Mouse (Mus musculus) embryo, embryonic 10 days (tissue): ENCODE data around the gene Med13l.
A peak's percentile ranks its signal among the peaks of the same experiment; 100 is the strongest.

Source experiments
- DNase-seq: peaks from one replicate; pipeline ENCODE4 v3.0.0-alpha.2; 2015; ENCODE audit warnings: low spot score

Gene Med13l

DNA sequence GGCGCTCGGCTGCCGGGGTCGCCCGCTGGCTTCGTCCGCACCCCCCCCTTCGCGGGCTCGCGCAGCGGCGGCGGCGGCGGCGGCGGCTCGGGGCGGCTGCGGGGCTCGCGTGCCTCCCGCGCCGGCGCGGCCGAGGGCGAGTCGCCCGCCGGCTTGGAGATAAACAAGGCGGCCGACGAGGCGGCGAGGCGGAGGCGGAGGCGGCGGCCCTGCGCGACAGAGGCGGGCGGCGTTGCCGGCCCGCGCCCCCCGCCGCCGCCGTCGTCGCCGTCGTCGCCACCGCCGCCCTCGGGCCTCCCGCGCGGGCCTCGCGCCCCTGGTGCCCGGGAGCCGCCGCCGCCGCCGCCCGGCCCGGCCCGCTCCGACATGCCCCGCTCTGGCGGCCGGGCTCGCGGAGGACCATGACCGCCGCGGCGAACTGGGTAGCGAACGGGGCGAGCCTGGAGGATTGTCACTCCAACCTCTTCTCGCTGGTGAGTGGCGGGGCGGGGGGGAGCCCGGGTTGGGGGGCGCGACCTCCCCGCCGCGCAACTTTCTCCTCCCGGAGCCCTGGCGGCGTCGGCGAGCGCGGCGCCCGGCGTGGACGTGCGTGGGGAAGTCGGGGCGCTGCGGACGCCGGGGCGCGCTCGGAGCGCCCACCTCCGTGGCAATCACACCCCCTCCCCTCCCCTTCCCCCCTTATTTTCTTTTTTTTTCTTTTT is at the start of gene Med13l:
Med13l (plus strand) TSS at position 295 of the 701 bp plus-strand sequence.
- peak; percentile 79 for DNase-seq

DNA sequence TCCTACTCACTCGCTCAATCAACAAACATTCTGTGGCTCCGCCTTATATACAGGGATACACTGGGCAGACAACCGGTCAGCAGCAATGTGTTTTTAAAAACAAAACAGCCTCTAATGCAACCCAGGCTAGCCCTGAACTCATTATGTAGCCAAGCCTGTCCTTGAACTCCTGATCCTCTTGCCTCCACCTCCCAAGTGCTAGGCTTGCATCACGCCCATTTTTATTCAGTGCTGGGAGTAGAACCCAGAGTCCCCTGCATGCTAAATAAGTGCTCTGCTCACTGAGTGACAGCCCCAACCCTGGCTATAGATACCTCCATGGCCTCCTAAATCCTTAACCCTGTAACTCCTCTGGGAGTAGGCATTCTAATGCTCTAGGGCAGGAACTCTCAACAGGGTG is 49.5 kb upstream of the Med13l start:
- no peak for DNase-seq

DNA sequence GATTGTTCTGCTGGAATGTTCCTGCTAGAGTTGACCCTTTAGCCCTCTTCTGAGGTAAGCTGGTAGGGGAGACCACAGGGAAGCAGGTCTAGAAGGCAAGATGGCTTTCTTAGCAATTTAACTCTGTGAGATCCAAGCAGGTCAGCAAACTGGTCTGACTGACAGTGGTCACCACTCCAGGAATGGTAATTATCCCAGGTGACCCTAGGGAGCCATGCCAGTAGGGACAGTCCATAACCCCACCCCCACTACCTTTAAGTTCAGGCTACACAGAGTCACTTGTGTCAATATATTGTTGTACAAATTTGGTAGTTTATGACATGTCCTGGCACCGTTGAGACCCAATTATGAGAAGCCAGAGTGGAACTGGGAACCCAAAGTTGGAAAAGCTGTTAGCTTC is 47.5 kb upstream of the Med13l start:
- no peak for DNase-seq

DNA sequence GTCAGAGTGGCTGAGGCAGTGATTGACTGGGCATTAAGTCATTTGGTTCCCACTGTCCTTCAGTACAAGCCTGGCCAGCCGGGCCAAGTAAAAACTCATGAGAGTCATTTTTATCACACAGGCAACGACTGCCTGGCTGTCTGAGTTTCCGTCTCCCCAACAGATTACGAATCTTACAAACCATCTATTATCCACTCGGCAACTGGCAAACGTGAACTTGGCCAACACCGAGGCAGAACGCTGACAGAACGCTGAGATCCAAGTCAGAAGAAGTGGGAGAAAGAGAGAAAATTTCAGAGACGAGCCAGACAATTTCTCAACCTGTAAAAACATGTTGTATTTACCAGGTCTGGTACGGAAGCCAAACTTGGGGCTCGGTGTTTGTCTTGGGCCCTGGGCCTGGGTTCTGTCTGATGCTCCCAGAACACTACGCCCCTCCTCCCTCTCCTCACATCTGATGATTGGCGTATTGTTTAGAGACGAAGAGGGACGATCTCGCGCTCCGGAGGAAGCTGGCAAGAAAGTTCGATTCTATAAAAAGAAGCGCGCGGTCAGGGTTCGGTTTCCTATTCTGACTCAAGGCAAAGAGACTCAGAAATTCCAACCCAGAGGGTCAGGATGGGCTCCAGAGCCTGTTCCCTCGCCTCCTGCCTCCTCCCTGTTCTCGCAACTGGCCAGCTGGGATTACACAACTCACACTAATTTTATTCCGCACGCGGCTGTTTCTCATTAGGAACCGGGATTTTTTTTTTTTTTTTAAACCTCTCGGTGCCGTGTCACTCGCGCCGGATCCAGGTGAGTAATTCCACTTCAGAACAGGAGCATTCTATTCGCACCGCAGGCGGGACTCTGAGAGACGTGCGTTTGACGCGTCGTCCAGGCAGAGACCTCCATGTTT is 46.6 kb upstream of the Med13l start:
- peak; percentile 50 for DNase-seq

DNA sequence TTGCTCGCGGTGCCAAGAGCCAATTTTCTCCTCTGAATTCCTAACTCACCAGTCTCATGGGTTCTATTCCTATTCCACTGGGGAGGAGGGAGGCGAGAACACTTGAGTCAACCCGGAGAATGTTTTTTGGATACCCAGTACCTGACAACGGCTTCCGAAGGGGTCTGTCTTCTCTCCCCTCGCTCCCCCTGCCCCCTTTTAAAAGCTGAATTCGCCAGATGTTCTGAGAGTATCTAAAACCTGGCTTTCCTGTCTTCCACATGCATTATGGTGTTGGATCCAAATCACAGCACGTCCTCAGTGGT is 46.0 kb upstream of the Med13l start:
- DNase-seq = no peak

DNA sequence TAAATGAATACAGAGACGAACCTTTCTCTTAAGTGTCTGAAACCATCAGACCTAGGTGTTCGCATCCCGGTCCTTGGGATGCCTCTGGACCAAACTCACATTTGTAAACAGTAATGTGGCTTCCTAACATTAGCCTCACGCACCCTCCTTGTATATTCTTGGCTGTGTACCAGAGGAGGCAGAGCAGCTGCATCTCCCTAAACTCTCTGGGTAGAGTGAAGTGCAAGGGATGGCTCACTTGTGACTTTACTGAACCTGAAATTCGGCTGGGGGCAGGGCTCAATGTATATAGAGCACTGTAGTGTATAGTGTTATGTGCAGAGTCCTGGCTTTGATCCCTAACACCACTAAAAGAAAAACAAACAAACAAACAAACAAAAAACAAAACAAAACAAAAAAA is 45.6 kb upstream of the Med13l start:
- DNase-seq = no peak

DNA sequence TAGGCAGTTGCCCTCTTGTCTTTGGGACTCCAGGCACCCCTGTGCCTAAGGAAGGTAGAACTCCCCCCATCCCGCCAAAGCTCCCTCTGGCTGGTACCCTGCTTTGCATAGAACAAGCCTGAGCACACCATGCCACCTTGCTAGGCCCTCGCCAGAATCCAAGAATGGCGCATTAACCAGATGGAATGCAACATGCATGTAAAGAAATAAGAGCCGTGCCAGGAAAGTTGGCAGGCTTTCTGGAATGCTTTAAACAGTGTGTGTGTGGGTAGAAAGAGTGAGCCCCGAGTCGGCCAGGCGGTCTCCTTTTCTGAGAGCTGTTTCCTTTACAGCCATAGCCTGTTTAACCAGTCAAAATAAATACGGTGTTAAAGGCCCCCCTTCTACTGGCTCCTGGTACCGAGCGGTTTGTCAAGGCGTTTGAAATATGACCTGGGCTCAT is 45.2 kb upstream of the Med13l start:
- DNase-seq = no peak

DNA sequence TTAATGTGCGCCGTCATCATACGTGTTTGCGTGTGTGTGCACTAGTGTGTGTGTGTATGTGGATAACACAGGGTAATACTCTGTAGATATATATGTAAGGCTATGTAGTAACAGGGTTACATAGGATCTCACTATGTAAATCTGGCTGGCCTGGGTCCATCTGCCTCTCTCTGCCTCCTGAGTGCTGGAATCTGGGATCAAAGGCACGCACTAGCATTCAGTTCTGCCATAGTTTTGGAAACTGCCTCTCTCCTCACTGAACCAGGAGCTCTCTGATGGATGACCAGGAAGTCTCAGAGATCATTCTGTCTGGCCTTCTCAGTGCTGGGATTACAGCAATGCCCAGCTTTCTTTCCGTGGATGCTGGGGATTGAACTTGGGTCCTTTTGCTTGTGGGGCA is 44.4 kb upstream of the Med13l start:
- DNase-seq = no peak

DNA sequence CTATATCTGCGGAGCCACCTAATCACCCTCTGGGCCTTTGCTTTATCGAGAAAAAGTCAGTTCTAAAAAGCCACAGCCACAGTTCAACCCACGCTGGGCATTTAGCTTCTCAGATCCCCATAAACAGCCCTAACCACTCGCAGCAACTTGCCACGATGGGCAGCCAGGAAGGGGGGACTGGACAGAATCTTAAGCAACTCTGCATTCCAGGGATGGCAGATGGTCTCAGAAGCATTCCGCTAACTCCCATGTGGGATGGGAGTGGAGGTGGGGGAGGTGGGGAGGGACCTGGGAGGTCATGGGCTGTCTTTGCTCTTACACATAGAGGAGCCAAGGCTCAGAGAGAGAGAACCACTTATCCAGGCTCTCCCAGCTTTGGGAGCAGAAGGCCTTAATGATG is 44.0 kb upstream of the Med13l start:
- DNase-seq = peak; percentile 59

DNA sequence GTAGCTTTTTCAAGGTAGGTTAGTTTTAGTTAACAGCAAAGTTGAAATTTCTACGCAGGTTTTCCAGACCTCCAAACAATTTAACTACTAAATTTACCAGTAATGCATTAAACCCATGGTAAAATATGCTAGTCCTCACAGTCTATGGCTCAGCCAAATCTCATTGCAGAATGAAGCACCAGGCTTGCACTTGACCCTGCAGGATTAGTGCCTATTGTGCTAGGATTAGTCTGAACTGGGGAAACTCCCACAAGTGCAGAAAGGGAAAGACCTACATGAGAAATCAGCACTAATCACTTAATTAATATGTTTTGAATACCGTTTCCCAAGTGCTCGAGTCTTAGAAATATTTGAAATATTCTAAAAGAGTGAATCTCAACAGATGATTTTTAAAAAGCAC is 40.0 kb upstream of the Med13l start:
- DNase-seq = no peak

DNA sequence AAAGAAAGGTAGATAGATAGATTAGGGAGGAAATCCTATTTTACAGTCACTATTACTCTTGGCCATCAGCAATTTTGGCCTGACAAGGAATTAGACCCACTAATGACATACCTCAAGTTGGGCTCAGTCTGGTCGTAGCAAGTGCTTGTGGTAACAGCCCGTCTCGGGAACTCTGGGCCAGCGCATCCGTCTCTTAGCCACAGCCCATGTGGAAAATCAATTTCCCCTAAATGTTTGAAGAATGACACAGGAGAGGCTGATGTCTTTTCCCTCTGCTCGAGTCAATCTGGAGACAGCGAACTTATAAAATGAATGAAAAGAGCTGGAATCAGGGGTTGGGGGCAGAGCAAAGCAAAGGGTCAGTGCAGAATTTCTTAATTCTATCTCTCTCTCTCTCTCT is 36.1 kb upstream of the Med13l start:
- DNase-seq = peak; percentile 53

DNA sequence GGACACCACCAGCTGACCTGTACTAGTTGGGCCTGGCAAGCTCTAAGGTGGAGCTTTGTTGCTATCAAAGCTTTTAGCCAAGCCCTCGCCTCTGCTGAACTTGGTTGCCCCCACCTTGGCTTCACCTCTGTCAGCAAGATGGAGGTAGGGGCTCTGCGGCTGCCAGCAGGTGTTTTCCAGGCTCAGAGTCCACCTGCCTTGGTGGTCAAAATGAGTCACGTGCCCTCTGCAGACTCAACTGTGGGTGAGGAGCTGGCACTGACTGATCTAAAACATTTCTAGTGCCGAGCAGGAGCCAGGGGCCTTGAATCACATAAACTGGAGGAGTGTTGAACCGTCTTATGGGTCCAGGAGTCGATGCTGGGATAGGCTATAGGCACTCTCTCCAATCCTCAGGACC is 34.8 kb upstream of the Med13l start:
- DNase-seq = no peak

DNA sequence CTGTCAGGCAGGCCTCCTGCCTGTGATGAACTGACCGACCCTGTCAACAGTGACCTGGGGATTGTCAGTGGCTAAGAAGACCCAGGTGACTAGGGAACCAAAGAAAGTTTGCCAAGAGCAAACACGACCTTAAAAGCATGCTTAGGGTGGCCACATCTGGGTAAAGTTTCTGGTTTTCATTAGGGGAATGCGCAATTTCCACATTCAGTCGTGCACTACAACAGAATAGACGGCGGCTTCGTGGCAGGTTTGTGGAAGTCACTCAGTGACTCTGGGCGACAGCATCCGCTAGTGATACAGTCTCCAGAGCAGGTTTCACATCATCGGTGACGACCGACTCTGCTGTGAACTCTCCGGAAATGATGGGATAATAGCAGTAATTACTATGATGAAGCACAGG is 34.0 kb upstream of the Med13l start:
- DNase-seq = no peak

DNA sequence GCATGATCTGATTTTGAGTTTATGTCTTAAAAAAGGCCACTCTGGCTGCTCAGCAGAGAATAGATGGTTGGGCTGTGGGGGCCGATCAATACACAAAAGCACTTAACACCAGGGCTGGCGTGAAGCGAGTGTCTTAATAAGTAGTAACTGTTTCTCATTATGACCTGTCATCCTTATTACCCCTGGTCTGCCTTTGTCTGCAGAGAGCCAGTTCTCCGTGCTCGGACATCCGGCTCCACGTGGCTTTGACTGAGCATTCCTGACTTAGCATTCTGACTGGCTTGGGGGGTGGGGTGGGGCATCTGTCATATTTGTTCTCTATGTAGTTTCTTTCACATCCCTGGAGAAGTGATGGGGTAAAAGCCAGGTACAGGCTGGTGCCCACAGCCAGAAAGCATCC is 31.2 kb upstream of the Med13l start:
- peak; percentile 72 for DNase-seq

DNA sequence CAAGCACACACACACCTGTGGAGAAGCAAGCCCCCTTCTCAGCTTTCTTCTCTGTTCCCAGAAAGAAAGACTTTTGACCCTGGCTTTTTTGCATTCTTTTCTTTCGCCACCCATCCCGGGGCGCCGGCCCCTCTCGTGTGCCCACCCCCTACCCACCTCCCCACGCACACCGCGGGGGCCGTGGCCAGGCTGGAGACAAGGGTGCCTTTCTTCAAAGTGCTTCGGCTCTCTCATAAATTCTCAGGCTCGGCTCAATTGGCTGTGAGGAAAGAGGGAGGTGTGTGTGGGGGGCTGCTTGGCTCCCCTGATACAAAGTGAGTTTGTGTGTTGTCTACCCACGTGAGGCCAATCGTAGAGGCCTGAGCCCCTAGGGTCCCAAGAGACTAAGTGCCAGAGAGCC is 28.4 kb upstream of the Med13l start:
- no peak for DNase-seq

DNA sequence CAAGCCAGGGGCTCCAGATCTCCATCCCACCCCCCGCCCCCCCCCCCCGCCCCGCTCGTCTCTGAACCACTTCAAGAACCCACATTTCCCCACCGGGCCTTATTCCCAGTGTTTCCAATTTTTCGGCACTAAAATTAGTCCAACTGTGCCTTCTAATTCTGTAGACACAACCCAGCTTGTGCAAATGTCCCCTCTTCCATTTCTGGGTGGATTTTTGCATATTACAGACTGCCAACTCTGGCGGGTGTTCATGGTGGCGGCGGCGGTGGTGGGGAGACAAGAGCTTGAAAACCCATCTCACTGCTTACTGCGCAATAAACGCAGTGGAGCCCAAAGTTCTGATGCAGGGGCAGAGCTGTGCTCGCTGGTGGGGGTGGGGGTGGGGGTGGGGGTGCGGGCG is 27.8 kb upstream of the Med13l start:
- no peak for DNase-seq

DNA sequence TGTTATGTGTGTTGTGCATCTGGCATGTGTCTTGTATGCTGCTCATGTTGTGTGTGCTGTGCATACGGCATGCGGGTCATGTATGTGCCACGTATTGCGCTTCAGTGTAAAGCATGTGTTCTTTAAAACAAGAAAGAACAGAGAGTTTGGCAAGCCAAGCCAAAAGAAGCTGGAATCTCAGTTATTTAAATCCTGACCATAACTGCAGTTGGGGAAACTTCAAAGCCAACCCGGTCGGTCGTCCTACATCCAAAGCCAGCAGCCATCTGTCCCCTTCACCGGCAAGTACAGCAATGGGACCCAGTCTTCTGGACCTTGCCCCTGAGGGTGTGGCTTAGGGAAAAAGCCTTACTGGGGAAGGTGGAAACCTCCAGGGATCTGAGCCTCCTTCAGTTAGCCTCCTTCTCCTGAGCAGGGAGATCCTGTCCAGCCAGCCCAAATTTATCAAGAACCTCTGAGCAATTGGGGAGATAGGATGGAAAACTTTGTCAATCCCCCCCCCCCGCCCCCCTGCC is 26.0 kb upstream of the Med13l start:
- DNase-seq = no peak

DNA sequence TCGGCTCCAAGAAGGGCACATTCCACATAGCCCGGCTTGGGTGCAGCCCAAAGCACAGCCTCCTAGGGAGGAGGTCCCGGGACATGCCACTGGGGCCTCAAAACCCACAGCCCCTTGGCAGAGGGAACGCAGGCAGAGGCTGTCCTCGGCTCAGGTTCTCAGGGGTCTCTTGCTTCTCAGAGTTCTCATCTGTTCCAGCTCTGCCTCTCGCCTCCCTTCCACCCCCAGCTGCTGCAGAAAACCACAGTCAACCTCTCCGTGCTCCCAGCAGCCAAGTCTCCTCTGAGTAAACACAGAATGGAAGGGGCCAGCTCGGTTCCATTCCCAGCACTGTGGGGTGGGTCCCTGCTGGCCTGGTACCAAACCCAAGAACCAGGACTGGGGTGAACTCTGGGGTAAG is 25.3 kb upstream of the Med13l start:
- DNase-seq = no peak

DNA sequence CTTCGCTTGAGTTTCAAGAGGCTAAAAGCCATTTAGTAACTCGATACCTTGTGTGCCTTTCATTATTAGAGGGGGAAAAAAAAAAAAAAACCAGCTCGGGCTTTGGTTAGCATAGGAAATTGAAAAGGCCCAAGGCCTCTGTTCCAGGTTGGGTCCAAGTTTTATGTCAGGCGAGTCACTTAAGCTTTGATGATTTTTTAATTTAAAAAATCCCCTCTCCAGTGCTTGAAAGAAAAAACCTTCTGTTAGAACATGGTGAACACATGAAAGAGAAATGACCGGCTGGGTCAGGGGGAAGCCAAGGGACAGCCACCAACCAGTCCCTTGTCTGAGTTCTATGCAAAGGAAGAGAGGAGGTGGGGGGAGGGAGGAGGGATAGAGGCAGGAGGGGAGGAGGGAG is 22.0 kb upstream of the Med13l start:
- no peak for DNase-seq

DNA sequence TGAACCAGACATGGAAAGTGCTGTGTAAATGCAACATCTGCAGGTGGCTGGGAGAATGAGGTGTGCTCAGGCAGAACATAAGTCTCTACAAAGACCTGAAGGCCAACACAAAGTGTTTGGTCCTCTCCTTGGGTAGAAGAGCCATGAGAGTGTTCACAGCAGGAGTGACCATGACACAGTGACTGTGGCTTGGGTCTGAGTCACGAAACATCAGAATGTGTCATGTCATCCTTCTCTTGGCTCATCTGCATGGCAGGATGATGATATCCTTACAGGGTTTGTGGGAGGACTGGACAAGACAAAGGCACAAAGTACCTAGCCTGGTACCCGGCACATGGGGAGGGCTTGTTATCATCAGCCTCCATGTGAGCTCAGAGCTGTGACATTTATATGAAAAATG is 16.7 kb upstream of the Med13l start:
- DNase-seq = no peak

DNA sequence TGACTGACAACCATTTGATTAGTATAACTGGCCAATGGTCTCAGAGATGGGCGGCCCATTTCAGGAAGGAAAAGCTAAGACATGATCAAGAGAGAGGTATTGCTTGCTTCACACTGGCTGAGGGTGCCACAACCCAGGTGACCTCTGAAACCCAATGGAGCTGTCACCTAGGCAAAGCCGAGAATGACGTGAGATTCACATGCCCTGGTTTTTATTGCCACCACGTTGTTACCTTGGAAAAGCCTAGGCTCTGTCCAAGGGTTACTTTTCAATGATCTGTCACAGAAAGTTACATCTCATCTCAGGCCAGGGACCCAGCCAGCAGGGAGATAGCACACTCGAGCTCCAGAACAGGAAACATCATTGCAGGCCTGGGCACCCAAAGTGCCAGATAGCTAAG is 10.0 kb upstream of the Med13l start:
- no peak for DNase-seq

DNA sequence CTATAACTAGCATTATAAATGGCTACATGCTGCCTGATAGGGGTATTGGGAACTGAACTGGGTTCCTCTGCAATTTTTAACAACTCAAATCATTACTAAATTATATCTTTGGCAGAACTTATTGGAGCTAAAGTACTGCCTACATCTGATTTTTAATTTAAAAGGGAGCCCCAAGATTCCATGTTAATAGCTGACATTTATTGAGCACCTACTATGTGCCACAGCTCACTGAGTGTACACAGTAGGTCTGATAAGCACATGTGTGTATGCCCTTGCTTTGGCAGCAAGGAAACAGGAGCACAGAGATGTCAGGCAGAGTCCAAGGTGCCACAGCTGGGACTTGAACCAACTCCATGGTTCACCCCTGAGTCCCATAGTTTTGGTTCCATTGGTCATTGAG is 7.2 kb upstream of the Med13l start:
- DNase-seq = no peak

DNA sequence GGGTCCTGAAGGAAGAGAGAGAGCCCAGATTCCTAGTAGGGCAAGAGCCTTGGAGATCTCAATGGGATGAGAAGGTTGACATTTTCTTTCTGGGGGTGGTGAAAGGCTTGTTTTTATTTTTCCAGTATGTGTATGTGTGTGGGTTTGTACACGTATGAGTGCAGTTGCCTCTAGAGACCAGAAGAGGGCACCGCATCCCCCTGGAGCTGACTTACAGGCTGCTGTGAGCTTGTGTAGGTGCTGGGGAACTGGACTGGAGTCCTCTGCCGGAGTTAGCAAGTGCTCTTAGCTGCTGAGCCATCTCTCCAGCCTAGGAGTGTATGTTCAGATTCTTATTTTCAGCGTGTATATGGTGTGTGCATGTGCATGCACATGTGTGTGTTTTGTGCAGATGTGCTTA is 5.2 kb upstream of the Med13l start:
- DNase-seq = no peak
